Mouse (Mus musculus) bone marrow macrophage, adult 2 months (primary cell): ENCODE results near the gene Srms.

ENCODE experiments used
- CTCF ChIP-seq: IDR thresholded peaks from 2 replicates; pipeline ENCODE4 v1.5.1; 2012; ENCODE audit warnings: low read depth, mild to moderate bottlenecking, low read length, moderate library complexity
- POLR2A ChIP-seq: IDR thresholded peaks from 2 replicates; pipeline ENCODE4 v1.6.1; 2012; ENCODE audit warnings: mild to moderate bottlenecking, low read depth, low read length, borderline replicate concordance

DNA sequence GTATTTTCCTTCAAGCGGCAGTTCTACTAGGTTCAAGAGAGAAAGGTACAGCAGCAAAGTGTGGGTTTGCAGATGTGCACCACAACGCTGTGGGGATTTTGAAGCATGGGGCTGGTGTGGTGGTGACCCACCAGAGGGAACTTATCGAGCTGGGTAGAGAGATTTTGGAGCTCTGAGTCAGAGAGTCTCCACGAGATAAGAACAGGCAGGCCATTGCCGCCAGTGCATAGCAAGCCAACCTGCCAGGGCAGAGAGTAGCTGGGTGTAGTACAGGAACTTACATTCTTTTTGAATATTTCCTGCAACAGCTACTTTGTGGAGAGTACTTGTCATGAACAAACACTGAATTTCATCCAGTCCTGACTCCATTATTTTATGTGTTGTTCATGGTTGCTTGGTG is 34.5 kb downstream of the Srms start:
- TF ChIP-seq CTCF, result no peak
- TF ChIP-seq POLR2A, result no peak
